Mouse (Mus musculus) heart, postnatal 25 days (tissue): ENCODE measurements at regions not wholly inside any gene's neighbourhood (a gene's known extent, or its start where the extent isn't known, plus 50 kb on each side); places are given as distances from the start of the nearest gene placed in this dataset.
"Not testable (repeated sequence)": the region's sequence is repeated elsewhere in the genome, so short reads cannot be mapped to it uniquely, and the experiment has no call there.

Experiments used
- DNase-seq: peaks from one replicate; pipeline ENCODE4 v3.0.0; 2022; ENCODE audit warnings: low spot score
- intact Hi-C: fragments of 180-260 bp; cut with DNase I; formaldehyde crosslinking; loops from one replicate; pipeline ENCODE4 v1.15.1; 2025

- no peak for DNase-seq
- intact Hi-C loops, result no loop called here
Measured at GRCm38 (mm10) chr5:17141555-17141954, 231.4 kb upstream of the Speer4f2 start.

- intact Hi-C loops, result no loop called here
- DNase-seq, result no peak
Measured at GRCm38 (mm10) chr5:17174562-17174961, 198.4 kb upstream of the Speer4f2 start.

- DNase-seq, result no peak
- intact Hi-C loops, result no loop called here
Measured at GRCm38 (mm10) chr5:17176771-17177170, 196.2 kb upstream of the Speer4f2 start.

- intact Hi-C loops, result no loop called here
Measured at GRCm38 (mm10) chr5:17208554-17209283, 164.3 kb upstream of the Speer4f2 start.

GRCm38 (mm10) chr5:17210723-17211245, 162.2 kb upstream of the Speer4f2 start:
- DNase-seq, result no peak
- intact Hi-C loops, result no loop called here

More at GRCm38 (mm10) chr5:17208554-17209283, 164.3 kb upstream of the Speer4f2 start:
- no peak for DNase-seq

- intact Hi-C loops, result not testable (repeated sequence)
Measured at GRCm38 (mm10) chr5:17223542-17223941, 149.4 kb upstream of the Speer4f2 start.

GRCm38 (mm10) chr5:17247732-17248606, 125.0 kb upstream of the Speer4f2 start:
- no peak for DNase-seq
- intact Hi-C loops, result no loop called here

More at GRCm38 (mm10) chr5:17223542-17223941, 149.4 kb upstream of the Speer4f2 start:
- not testable (repeated sequence) for DNase-seq

GRCm38 (mm10) chr5:17260541-17261325, 112.2 kb upstream of the Speer4f2 start:
- intact Hi-C loops, result no loop called here
- no peak for DNase-seq

GRCm38 (mm10) chr5:17262126-17262525, 110.9 kb upstream of the Speer4f2 start:
- intact Hi-C loops, result no loop called here
- DNase-seq, result no peak

- DNase-seq, result no peak
- intact Hi-C loops, result no loop called here
Measured at GRCm38 (mm10) chr5:17271153-17271552, 101.8 kb upstream of the Speer4f2 start.

- DNase-seq, result no peak
- intact Hi-C loops, result no loop called here
Measured at GRCm38 (mm10) chr5:17271722-17272479, 101.1 kb upstream of the Speer4f2 start.

- intact Hi-C loops, result no loop called here
- no peak for DNase-seq
Measured at GRCm38 (mm10) chr5:17275346-17275745, 97.6 kb upstream of the Speer4f2 start.

GRCm38 (mm10) chr5:17276782-17277578, 96.0 kb upstream of the Speer4f2 start:
- intact Hi-C loops, result no loop called here
- no peak for DNase-seq

- DNase-seq, result no peak
- intact Hi-C loops, result no loop called here
Measured at GRCm38 (mm10) chr5:17280203-17280602, 92.8 kb upstream of the Speer4f2 start.

GRCm38 (mm10) chr5:17280951-17281350, 92.0 kb upstream of the Speer4f2 start:
- intact Hi-C loops, result no loop called here
- DNase-seq, result no peak

GRCm38 (mm10) chr5:17289028-17289427, 84.0 kb upstream of the Speer4f2 start:
- intact Hi-C loops, result no loop called here
- no peak for DNase-seq

GRCm38 (mm10) chr5:17292559-17292958, 80.4 kb upstream of the Speer4f2 start:
- intact Hi-C loops, result no loop called here
- no peak for DNase-seq

GRCm38 (mm10) chr5:17296571-17297035, 76.4 kb upstream of the Speer4f2 start:
- intact Hi-C loops, result no loop called here
- DNase-seq, result no peak
